Mouse (Mus musculus): ENCODE data around the gene Gm3239. TPM values are rescaled to one million over a fixed set of nuclear protein-coding genes. Genes with fewer than 3 reads are reported as not detected.
"Not testable (repeated sequence)": the region's sequence is repeated elsewhere in the genome, so short reads cannot be mapped to it uniquely, and the experiment has no call there.

The Gm3239 gene
- under 1 TPM in 1 of 3 experiments, not detected in 2; 0.94 TPM for polyA plus RNA-seq (2017; shearing (Covaris generic))

DNA sequence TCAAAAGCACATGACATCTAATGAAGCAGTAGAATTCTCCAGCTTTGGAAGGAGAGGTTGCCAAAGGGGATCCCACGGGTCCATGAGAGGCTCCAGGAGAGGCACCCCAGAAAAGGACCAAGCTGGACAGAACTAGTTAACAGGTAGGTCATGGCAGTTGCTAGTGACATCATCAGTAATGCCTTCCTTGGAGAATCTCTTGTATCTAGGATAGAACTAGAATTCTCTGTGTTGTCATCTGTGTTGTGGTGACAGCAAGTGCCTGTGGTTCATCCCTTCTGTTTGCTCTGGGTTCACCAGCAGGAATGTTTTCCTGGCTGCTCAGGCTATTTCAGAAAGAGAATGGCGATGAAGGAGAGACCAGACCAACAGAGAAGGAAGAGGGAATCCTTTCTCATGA lies at the start of gene Gm3239:
Gene Gm3239, plus strand, starts transcription at position 301 of the 400 bp plus-strand sequence.
- ATAC-seq: not testable (repeated sequence)

DNA sequence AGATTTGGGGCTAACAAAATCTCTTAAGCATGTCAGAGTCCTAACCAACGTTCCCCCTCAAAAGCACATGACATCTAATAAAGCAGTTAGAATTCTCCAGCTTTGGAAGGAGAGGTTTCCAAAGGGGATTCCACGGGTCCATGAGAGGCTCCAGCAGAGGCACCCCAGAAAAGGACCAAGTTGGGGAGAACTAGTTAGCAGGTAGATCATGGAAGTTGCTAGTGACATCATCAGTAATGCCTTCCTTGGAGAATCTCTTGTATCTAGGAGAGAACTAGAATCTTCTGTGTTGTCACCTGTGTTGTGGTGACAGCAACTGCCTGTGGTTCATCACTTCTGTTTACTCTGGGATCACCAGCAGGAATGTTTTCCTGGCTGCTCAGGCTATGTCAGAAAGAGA lies 31.9 kb upstream of the Gm3239 start, which contains the start of gene Gm8159:
Gene Gm8159, plus strand, starts transcription at position 301 of the 400 bp plus-strand sequence.
- ATAC-seq: not testable (repeated sequence)

DNA sequence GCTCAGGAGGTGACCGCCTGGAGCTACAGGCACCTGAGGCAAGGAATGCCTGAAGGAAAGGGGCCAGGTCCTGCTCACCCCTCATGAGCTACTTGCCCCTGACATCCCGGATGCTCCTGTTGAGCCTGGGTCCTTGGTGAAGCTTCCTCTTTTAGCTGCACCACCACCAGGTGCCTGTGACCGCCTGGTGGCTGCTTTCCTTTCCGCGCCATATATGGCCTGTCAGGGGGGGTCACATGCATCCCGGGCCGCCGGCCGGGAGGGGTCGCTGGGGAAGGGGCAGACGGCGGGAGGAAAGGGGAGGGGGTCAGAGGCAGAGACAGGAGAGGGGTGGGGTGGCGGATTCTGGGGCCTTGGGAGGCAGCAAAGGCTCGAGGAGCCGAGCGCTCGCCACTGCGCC lies 14.7 kb upstream of the Gm3239 start:
- not testable (repeated sequence) for ATAC-seq

DNA sequence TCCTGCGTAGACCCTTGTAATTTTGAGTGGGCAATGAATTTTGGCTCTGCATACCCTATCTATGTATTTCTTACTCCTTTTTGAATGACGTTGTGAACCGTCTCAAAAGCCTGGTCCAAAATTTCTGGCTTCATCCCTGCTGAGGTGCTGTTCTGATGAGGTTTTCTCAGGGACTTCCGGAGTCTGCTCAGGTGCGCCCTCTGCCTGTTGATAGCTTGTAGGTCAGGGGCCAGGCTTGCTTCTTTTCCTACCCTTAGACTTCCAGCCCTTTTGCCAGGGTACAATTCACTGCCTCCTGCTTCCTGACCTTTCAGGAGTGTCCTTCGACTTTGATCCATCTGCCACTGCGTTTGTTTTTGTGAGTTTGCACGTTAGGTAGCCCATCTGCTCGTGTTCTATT lies 13.7 kb upstream of the Gm3239 start:
- not testable (repeated sequence) for ATAC-seq

DNA sequence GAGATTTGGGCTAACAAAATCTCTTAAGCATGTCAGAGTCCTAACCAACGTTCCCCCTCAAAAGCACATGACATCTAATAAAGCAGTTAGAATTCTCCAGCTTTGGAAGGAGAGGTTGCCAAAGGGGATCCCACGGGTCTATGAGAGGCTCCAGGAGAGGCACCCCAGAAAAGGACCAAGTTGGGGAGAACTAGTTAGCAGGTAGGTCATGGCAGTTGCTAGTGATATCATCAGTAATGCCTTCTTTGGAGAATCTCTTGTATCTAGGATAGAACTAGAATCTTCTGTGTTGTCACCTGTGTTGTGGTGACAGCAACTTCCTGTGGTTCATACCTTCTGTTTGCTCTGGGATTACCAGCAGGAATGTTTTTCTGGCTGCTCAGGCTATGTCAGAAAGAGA lies 44.9 kb downstream of the Gm3239 start, which contains the start of gene Gm7876:
Gene Gm7876, plus strand, starts transcription at position 301 of the 400 bp plus-strand sequence.
- ATAC-seq: not testable (repeated sequence)

Other genes starting within 250 kb of the Gm3239 start
- gene Gm3164, start 248.7 kb upstream of the Gm3239 start, polyA plus RNA-seq (2017; shearing (Covaris generic)): 1 to 10 TPM; 1.3 to 8.6 (median 4.0) TPM
- 1 to 10 TPM in 2 of 3 experiments, not detected in 1; 2.1 to 5.2 TPM for gene Gm3173, start 233.2 kb upstream of the Gm3239 start, polyA plus RNA-seq (2017; shearing (Covaris generic))
- gene Gm3182, start 182.4 kb upstream of the Gm3239 start, polyA plus RNA-seq (2017; shearing (Covaris generic)): not detected
- not detected for gene Gm3047, start 108.8 kb upstream of the Gm3239 start, polyA plus RNA-seq (2017; shearing (Covaris generic))
- gene Gm8159, start 31.8 kb upstream of the Gm3239 start, polyA plus RNA-seq (2017; shearing (Covaris generic)): not detected
- gene Gm7876, start 45.0 kb downstream of the Gm3239 start, polyA plus RNA-seq (2017; shearing (Covaris generic)): not detected
- gene Gm3252, start 62.6 kb downstream of the Gm3239 start, polyA plus RNA-seq (2017; shearing (Covaris generic)): 10 to 100 TPM in 2 of 3 experiments, 1 to 10 TPM in 1; 3.9 to 20.4 (median 11.7) TPM
- gene Gm9602, start 112.1 kb downstream of the Gm3239 start, polyA plus RNA-seq (2017; shearing (Covaris generic)): not detected
- gene Gm3269, start 173.9 kb downstream of the Gm3239 start, polyA plus RNA-seq (2017; shearing (Covaris generic)): not detected
- 1 to 10 TPM in 2 of 3 experiments, under 1 TPM in 1; 0.80 to 2.9 (median 2.2) TPM for gene Gm3264, start 191.4 kb downstream of the Gm3239 start, polyA plus RNA-seq (2017; shearing (Covaris generic))
- not detected for gene Gm3278, start 228.2 kb downstream of the Gm3239 start, polyA plus RNA-seq (2017; shearing (Covaris generic))

Measured in inflammation-experienced regulatory T-cells, adult 6 months (primary cell).